Mouse (Mus musculus) heart, embryonic 11.5 days (tissue): ENCODE measurements around the gene Dnah2. TPM values are rescaled to one million over a fixed set of nuclear protein-coding genes. Genes with fewer than 3 reads are reported as not detected.
A peak's percentile ranks its signal among the peaks of the same experiment; 100 is the strongest.

Experiments
- ATAC-seq: fragments of 200-750 bp; cut with Nextera tagmentation; replicated peaks from 2 replicates; pipeline ENCODE4 v1.8.0; 2017; ENCODE audit warnings: moderate library complexity; ENCODE audit not compliant: insufficient number of reproducible peaks, low FRiP score, low TSS enrichment
- H3K27ac ChIP-seq: fragments of 300-500 bp; sonication (generic); 2 replicates; pipeline ENCODE4 v1.5.1; 2014; ENCODE audit warnings: mild to moderate bottlenecking, low read depth, low read length
- H3K27me3 ChIP-seq: fragments of 300-500 bp; sonication (generic); 2 replicates; pipeline ENCODE4 v1.6.1; 2014; ENCODE audit warnings: mild to moderate bottlenecking, low read length, mixed read lengths; ENCODE audit not compliant: control insufficient read depth, insufficient read depth
- H3K36me3 ChIP-seq: fragments of 300-500 bp; sonication (generic); 2 replicates; pipeline ENCODE4 v1.6.1; 2014; ENCODE audit warnings: mild to moderate bottlenecking, low read length, moderate library complexity, mixed read lengths; ENCODE audit not compliant: control insufficient read depth, insufficient read depth
- H3K4me1 ChIP-seq: fragments of 300-500 bp; sonication (generic); 2 replicates; pipeline ENCODE4 v1.6.1; 2014; ENCODE audit warnings: low read length; ENCODE audit not compliant: control insufficient read depth, insufficient read depth
- H3K4me2 ChIP-seq: fragments of 300-500 bp; sonication (generic); 2 replicates; pipeline ENCODE4 v1.6.1; 2014; ENCODE audit warnings: mild to moderate bottlenecking, moderate library complexity
- H3K4me3 ChIP-seq: fragments of 300-500 bp; sonication (generic); 2 replicates; pipeline ENCODE4 v1.5.1; 2014; ENCODE audit warnings: low read depth, low read length
- H3K9ac ChIP-seq: fragments of 300-500 bp; sonication (generic); 2 replicates; pipeline ENCODE4 v1.6.1; 2014; ENCODE audit warnings: mild to moderate bottlenecking, low read depth, low read length, moderate library complexity
- H3K9me3 ChIP-seq: fragments of 300-500 bp; sonication (generic); replicated peaks from 2 replicates; pipeline ENCODE4 v1.6.1; 2016; ENCODE audit warnings: low read length; ENCODE audit not compliant: control insufficient read depth
- WGBS: fragments of 180-500 bp; shearing (Covaris S2); extraction: QIAGEN DNeasy Blood & Tissue Kit; methylation state at CpG from one replicate; pipeline ENCODE4 v1.1.7; 2014; ENCODE audit not compliant: insufficient replicate concordance; 5-methylcytosine and 5-hydroxymethylcytosine counted together
- polyA plus RNA-seq: library from polyadenylated mRNA; unstranded; fragments of >200 nt; fragmentation: Nextera tagmentation; extraction: Ambion mirVana; gene quantifications from 2 replicates; pipeline ENCODE4 v1.2.1, GENCODE M21; 2014

The Dnah2 gene
- polyA plus RNA-seq, 1 experiment from 2014 or later: 0.20 TPM

DNA sequence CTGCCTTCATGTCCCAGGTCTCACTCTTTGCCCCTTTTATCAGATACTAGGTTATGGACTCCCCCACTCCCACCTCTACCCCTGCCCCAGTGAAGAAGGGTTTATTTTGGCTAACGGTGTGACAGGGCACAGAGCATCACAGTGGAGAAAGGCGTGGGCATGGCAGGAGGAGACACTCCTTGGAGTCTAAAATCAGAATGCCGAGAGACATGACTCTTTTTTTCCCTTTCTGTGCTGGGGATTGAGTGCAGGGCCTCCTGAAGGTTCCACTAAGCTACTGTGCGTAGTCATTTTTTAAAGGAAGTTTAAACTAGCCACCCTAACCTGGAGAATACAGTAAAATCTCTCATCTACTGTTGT is 20.9 kb downstream of the Dnah2 start:
- 0 out of 2 replicates have a peak, but pooled peaks cover 2% of the 10 kb centered on the region for H3K4me1 ChIP-seq
- 80% methylated on average over 4 of the region's 4 CpGs for WGBS
- no peaks in the 10 kb centered on the region for H3K9me3 ChIP-seq
- H3K4me2 ChIP-seq: no peak overlapping the region
- peaks cover 3% of the 10 kb centered on the region; the same call in 1 of the 2 replicates for H3K27me3 ChIP-seq
- H3K27ac ChIP-seq: no peak overlapping the region
- H3K36me3 ChIP-seq: no peaks in the 10 kb centered on the region
- ATAC-seq: no peak
- no peak overlapping the region for H3K9ac ChIP-seq
- H3K4me3 ChIP-seq: no peak overlapping the region

DNA sequence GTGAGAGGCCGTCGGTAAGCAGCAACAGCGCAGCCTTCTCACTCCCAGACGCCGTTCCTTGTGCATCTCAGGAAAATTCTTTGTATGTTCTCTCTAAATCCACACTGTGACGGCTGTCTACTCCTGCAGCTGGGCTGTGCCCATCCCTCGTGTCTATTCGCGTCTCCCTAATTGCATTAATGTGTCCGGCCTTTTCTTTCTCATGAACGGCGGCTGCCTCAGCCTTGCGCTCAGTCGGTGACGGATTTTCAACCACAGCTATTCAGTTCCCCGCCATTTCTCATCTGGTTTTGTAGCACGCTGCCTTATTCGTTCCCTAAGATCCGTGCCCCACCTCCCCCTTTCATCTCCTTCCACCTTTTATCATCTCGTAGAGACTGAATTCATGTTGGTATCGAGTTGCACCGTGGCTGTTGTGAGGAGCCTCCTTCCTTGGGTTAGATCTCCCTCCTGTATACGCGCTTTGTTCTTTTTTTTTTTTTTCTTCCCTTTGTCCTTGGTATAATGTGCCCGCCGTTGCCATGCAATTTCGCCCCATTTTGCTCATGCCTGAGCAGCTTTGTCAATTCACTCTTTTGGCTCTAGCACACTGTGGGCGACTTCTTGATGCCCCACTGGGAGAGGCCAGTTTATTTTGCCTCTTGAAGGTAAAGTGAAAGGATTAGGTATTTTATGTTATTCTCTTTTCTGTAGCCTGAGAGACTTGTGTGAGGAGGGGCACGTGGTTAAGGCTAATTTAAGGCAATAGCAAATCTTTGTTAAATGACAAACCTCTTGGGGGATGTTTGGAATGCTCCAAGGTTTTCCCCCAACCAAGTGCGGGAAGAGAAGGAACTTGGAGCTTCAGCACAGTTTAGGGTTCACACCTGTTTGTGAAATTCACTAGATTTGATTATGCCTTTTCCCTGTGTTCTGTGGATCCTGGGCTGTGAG is 21.5 kb downstream of the Dnah2 start:
- WGBS: 17% methylated on average over 30 of the region's 30 CpGs
- Histone ChIP-seq H3K27ac (no peak overlapping the region), H3K4me2 (peak overlapping the region; percentile 66), H3K4me3 (peak overlapping the region; percentile 25), H3K27me3 (peaks cover 3% of the 10 kb centered on the region; the same call in 1 of the 2 replicates), H3K4me1 (0 out of 2 replicates have a peak, but pooled peaks cover 2% of the 10 kb centered on the region), H3K9ac (peak overlapping the region; percentile 52), H3K9me3 (no peaks in the 10 kb centered on the region), H3K36me3 (no peaks in the 10 kb centered on the region)
- no peak for ATAC-seq

DNA sequence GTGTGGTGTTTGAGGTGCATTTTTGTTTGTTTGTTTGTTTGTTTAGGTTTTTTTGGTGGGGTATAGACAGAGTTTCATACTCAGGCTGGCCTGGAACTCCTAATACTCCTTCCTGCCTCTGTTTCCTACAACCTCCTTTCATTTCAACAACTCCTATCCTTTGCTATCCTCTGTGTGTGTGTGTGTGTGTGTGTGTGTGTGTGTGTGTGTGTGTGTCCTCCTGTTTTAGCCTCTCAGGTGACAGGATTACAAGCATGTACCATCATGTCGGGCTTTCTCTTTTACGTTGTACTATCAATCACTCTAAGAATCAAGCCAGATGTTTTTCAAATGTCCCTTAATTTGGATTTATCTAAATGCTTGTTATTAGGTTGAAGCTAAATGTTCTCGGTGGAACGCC is 22.3 kb downstream of the Dnah2 start:
- no peak overlapping the region for H3K9ac ChIP-seq
- H3K36me3 ChIP-seq: no peaks in the 10 kb centered on the region
- H3K9me3 ChIP-seq: no peaks in the 10 kb centered on the region
- H3K4me1 ChIP-seq: 0 out of 2 replicates have a peak, but pooled peaks cover 3% of the 10 kb centered on the region
- 59% methylated on average over 4 of the region's 4 CpGs for WGBS
- peak overlapping the region; percentile 66 for H3K4me2 ChIP-seq
- ATAC-seq: no peak
- H3K27ac ChIP-seq: no peak overlapping the region
- H3K27me3 ChIP-seq: peaks cover 3% of the 10 kb centered on the region; the same call in 1 of the 2 replicates
- H3K4me3 ChIP-seq: no peak overlapping the region; the same call in 1 of the 2 replicates

DNA sequence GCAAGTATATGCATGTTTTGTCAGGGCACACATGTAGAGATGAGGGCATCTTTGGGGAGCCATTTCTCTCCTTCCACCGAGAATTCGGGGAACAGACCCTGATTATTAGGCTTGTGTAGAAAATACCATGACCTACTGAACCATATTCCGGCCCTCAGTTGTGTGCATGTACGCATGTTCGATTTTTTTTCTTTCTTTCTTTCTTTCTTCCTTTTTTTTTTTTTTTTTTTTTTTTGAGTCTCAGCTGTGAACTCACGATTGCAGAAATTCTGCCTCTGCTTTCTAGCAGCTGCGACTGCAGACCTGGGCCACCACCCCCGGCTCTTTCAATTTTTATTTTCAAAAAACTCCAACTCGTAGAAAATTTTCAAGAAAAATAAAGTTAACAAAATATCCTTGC is 23.2 kb downstream of the Dnah2 start:
- WGBS: 78% methylated on average over 9 of the region's 9 CpGs
- H3K4me3 ChIP-seq: no peak overlapping the region
- H3K27ac ChIP-seq: no peak overlapping the region
- peaks cover 10% of the 10 kb centered on the region; the same call in 1 of the 2 replicates for H3K4me1 ChIP-seq
- ATAC-seq: no peak
- H3K36me3 ChIP-seq: no peaks in the 10 kb centered on the region
- no peaks in the 10 kb centered on the region for H3K9me3 ChIP-seq
- no peak overlapping the region for H3K9ac ChIP-seq
- no peak overlapping the region for H3K4me2 ChIP-seq
- peaks cover 3% of the 10 kb centered on the region; the same call in 1 of the 2 replicates for H3K27me3 ChIP-seq

DNA sequence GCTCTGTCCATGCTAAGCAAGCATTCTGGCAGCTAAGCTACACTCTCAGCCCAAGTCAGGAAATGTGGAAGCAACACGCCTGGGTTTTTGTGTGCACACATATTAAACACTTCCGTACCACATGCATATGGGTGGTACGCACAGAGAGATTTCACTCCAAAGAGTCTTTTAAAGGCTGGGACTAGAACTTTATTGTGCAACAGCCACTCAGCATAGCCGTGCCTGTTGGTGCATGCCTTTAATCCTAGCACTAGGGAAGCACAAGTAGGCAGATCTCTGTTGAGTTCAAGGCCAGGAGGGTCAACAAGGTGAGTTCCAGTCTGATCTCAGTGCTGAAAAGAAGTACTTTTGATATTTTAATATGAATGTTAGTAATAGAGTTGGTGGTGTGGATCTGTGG is 25.3 kb downstream of the Dnah2 start:
- 82% methylated on average over 4 of the region's 4 CpGs for WGBS
- Histone ChIP-seq H3K9ac (no peak overlapping the region), H3K27ac (no peak overlapping the region), H3K4me1 (peaks cover 15% of the 10 kb centered on the region; the same call in 1 of the 2 replicates), H3K4me2 (no peak overlapping the region), H3K4me3 (no peak overlapping the region), H3K9me3 (no peaks in the 10 kb centered on the region), H3K36me3 (no peaks in the 10 kb centered on the region), H3K27me3 (no peaks in the 10 kb centered on the region)
- no peak for ATAC-seq

DNA sequence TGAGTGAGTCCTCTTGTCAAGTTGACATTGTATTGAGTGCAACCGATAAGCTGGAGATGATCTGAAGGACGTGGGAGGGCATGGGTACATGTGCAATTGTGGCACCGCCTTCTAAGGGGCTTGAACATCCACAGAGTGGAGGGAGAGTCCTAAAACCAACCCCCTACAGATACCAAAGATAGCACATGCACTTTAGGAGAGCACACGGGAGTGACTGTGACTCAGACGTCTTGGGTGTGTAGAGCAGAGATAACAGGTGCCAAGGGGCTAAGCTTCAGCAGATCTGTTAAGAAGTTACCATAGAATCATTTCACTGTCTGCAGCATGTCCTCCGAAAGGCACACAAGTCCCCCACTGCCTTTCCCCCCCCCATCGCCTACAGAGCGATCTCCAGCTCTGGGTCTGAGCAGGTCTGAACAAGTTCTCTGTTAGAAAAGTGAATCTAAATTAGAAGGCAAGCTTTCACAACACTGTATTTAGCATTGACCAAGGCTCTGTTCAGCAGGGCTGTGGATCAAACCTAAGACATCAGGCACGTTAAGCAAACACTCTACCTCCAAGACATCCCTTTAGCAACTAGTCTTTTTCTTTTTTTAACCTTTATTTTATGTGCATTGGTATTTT is 27.3 kb downstream of the Dnah2 start:
- peaks cover 13% of the 10 kb centered on the region; the same call in 1 of the 2 replicates for H3K4me1 ChIP-seq

DNA sequence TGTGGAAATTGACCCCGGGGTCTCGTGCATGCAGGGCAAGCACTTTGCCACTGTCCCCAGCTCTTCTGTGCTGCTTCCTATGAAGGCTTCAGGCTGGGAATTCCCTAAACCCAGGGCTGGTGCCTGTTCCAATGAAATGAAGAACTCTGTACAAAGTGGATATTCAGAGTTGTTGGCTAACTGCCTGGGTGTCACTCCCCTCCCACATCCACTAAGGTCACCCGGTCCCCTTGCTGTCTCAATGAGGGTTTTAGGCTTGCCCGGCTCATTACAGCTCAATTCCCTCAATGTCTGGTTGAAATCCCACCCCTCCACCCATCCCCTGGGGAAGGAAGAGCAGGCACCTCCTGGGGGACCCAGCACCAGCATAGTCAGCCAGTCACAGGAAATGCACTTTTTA is 28.9 kb downstream of the Dnah2 start:
- no peak overlapping the region for H3K4me2 ChIP-seq
- 71% methylated on average over 4 of the region's 4 CpGs for WGBS
- no peak for ATAC-seq
- H3K36me3 ChIP-seq: no peaks in the 10 kb centered on the region
- H3K9ac ChIP-seq: no peak overlapping the region
- no peak overlapping the region for H3K27ac ChIP-seq
- peaks cover 7% of the 10 kb centered on the region; the same call in 1 of the 2 replicates for H3K27me3 ChIP-seq
- H3K4me3 ChIP-seq: no peak overlapping the region
- H3K9me3 ChIP-seq: no peaks in the 10 kb centered on the region
- H3K4me1 ChIP-seq: peaks cover 13% of the 10 kb centered on the region; the same call in 1 of the 2 replicates

More for the DNA sequence above, 27.3 kb downstream of the Dnah2 start:
- H3K36me3 ChIP-seq: no peaks in the 10 kb centered on the region
- H3K4me3 ChIP-seq: no peak overlapping the region
- H3K27ac ChIP-seq: no peak overlapping the region
- H3K4me2 ChIP-seq: no peak overlapping the region
- H3K27me3 ChIP-seq: no peaks in the 10 kb centered on the region
- 66% methylated on average over 9 of the region's 9 CpGs for WGBS
- no peak for ATAC-seq
- no peak overlapping the region for H3K9ac ChIP-seq
- no peaks in the 10 kb centered on the region for H3K9me3 ChIP-seq

DNA sequence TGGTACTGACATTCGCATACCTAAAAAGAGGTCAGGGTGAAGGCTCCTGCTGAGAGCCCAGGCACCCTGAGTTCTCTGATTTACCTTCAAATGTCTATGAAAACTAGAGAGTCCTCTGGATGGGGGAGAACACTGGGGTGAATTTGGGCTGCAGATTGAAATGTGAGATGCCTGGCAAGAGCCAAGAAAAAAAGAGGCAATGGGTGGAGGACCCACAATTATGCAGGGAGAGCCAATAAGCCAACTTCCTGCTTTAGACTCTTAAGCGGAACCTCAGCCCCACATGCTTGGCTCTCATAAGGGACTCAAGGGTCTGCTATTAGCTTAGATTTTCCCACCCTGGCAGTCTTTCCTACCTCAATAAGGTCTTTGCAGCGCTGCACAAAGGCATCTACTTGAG is 32.2 kb downstream of the Dnah2 start:
- Histone ChIP-seq H3K9me3 (no peaks in the 10 kb centered on the region), H3K4me1 (peaks cover 14% of the 10 kb centered on the region), H3K27me3 (peaks cover 11% of the 10 kb centered on the region), H3K4me2 (no peak overlapping the region), H3K4me3 (no peak overlapping the region), H3K9ac (no peak overlapping the region), H3K36me3 (no peaks in the 10 kb centered on the region), H3K27ac (no peak overlapping the region)
- 71% methylated on average over 3 of the region's 3 CpGs for WGBS
- no peak for ATAC-seq
